Mouse (Mus musculus) c-Kit-negative CD71-positive TER-119-positive erythroid progenitor cells, embryonic 14.5 days (primary cell): ENCODE results near the gene Ptpre.
"Not testable (repeated sequence)": the region's sequence is repeated elsewhere in the genome, so short reads cannot be mapped to it uniquely, and the experiment has no call there.

Source experiments
- DNase-seq: peaks from one replicate; pipeline ENCODE4 v3.0.0-alpha.2; 2013; ENCODE audit warnings: low read depth, low spot score

Gene Ptpre

DNA sequence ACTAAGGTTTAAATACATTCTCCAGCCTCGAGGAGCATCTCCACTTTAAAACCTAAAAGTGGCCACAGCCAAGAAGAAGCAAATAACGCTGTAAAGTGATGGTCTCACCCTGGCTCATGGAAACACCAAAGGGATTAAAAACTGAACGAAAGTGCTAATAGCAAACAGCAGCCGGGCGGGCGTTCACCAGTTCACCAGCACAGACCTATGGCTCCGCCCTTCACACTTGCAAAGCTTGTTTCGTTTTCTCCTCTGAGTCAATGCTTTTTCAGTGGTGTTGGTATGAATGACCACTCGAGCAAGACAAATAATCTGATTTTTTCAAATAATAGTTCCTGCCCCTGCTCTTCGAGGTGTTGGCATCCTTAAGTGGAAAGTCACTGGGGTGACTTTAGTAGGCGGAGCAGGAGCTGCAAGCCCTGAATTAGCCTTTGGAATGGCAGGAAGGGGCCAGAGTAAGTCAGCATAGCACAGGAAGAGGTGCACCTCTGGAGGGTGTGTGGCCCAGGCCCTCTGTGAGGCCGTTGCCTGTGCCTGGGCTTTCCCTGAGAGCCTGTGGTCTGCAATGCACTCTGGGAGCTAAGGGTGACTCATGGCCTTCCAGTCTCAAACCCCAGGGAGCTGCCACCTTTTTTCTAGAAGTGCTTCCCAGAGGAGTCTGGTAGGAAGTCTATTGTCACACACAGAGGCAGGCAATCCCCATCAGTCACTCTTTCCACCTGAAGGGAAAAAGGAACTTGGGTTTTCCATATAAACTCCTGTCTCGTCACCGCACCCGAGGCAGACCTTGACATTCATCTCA, 67.9 kb downstream of the Ptpre start:
- no peak for DNase-seq

- DNase-seq = no peak
Observed at GRCm38 (mm10) chr7:135605804-135606072, 68.5 kb downstream of the Ptpre start.

DNA sequence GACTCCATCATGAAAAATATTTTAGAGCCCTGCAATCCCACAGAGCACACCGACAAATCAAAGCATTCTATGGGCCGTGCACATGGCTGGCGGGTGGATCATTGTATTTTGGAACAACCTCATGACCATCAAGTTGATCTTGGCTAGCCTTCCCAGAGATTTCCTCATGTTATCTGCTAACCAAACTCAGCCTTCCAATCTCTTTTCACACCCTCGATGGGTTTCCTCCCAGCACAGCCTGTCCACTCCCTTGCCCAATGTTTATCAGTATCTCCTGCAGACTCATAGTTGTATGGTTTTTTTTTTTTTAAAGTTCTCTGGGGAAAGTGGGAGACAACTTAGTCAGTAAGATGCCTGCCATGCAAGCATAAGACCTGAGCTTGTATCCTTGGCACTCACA, 70.9 kb downstream of the Ptpre start:
- DNase-seq = no peak

- no peak for DNase-seq
Observed at GRCm38 (mm10) chr7:135609028-135609427, 71.7 kb downstream of the Ptpre start.

- no peak for DNase-seq
Observed at GRCm38 (mm10) chr7:135609655-135610054, 72.4 kb downstream of the Ptpre start.

DNA sequence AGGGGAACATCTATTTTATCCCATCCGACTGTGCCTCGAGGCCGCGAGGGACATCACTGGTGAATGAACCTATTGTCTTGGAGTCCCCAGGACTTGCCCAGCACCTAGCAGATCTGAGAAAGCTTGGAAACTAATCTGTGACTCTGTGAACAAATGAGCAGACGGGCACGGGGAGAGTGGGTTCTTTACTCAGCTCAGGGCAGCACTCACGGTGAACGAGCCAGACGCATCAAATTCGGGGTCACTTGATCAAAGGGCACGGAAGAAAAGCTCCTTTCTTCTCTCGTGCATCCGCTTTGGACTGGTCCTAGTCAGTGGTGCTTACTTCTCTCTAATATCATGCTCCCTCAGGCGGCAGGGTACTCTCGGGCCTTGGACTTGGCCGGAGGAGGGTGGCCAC, 75.0 kb downstream of the Ptpre start:
- DNase-seq = no peak

GRCm38 (mm10) chr7:135612801-135613200, 75.5 kb downstream of the Ptpre start:
- no peak for DNase-seq

GRCm38 (mm10) chr7:135613380-135613779, 76.1 kb downstream of the Ptpre start:
- no peak for DNase-seq

DNA sequence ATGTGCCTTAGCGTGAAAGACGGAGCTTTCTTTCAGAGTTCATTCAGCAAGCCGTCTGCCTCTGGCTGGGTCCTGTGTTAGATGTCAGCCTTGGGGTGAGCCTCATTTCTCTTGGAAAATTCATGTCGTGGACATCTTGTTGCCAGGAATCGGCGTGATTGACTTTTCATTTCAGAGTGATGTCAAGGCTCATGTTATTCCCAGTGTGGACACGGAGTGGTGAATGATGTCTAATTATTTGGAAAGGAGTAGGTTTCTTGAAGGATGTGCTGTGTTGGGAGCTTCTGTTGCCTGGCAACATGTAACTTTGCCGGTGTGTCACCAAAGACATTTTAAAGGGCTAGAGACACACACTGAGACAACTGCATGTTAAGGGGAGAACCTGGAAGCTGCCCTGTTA, 77.6 kb downstream of the Ptpre start:
- no peak for DNase-seq

- not testable (repeated sequence) for DNase-seq
Observed at GRCm38 (mm10) chr7:135616479-135616878, 79.2 kb downstream of the Ptpre start.

- no peak for DNase-seq
Observed at GRCm38 (mm10) chr7:135617776-135618175, 80.5 kb downstream of the Ptpre start.

GRCm38 (mm10) chr7:135621649-135622048, 84.4 kb downstream of the Ptpre start:
- DNase-seq = no peak

DNA sequence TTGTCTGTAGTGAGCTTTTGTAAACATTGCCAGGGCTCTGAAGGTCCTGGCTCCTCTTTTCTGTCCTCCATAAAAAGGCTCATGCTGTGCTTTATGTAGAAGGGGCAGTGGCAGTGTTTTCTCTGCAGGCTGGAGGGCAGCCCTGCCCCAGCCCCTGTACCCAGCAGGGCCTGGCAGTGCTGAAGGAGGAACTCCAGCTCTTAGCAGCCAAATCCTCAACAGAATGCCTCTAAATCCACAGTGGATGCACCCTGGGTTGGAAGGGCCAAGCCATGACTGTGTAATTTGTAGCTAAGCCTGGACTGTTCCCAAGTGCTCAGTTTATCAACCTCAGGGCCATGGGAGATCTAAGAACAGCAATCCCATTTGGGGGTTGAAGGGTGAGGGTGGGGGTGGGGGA, 85.0 kb downstream of the Ptpre start:
- DNase-seq = no peak

DNA sequence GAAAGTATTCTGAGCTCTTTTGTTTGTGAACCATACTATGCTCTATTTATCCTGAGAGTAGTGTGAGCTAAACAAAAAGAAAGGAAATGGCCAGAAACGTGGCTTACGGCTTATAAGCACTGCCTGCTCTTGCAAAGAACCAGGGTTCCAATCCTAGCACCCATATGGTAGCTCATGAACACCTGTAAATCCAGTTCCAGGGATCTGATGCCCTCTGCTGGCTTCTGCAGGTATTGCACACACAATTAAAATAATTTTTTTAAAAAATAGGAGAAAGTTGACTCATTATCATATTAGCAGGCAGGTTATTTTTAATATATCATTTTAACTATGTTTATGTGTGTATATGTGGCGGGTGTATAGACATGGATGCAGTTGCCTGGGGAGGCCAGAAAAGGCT, 87.6 kb downstream of the Ptpre start:
- no peak for DNase-seq

DNA sequence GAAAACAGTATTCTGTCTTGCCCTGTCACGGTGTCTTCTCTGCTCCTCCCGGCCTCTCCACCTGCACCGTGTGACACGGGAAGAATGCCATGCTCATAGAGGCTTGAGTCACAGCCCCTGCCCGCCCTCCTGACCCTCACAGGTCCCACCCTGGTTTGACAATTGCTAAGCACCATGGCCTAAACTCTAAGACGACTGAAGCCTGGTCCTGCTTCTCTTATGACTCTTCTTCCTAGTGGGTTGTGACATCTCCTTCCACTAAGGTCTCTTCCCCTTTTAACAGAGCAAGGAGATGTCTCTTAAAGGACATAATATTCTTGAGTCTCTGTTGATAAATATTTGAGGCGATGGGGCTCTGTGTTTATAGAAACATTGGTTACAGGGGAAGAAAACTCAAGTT, 91.1 kb downstream of the Ptpre start:
- DNase-seq = no peak

DNA sequence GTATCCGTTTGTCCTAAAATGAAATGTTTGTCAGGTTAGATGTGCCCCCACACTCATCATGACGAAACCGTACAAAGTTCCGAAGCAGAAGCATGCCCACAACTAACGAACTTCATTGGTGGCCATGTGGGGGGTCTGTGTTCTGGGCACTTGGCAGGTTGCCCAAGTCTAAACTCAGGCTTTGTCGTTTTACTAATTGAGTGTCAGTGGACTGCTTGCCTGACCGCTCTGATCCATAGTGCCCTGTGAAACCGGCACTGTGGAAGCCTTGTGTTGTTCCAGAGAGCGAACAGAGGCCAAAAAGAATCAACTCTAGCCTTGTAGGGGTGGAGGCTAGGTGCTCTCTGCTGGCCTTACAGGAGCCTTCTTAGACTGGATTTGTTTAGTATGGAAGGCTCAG, 91.7 kb downstream of the Ptpre start:
- DNase-seq = no peak

DNA sequence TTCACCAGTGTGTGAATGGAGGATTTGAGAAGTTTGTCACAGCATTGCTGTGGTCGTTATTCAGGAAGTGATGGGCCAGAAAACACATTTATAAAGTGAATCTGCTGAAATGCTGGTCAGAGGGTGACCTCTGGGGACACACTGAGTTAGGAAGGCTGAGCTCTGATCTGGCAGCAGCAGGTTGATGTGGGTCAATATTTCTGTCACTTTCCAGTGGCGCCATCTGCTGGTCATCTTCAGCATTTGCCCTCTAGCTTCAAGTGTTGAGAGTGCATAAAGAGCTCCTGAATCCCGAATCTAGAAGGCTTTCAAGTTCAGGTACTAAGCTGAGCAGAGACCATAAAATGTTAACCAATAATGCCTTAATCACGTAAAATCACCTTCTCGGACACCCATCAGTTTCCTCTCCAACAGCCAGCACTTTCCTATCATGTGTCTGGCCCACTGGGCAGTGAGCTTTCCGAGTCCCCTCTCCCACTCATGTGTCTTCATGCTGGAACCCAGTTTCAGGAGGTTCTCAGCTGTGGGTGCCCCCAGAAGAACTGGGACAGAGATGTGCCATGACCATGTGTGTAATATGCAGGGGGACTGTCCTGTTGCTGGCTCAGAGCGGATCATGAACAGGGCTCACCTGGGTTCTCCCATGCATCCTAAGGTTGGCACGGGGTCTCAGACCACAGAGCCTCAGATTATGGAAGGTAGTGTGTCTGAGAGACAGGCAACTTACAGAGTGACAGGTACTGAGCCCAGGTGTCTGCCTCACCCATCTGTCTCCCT, 94.7 kb downstream of the Ptpre start:
- peak; percentile 44 for DNase-seq

DNA sequence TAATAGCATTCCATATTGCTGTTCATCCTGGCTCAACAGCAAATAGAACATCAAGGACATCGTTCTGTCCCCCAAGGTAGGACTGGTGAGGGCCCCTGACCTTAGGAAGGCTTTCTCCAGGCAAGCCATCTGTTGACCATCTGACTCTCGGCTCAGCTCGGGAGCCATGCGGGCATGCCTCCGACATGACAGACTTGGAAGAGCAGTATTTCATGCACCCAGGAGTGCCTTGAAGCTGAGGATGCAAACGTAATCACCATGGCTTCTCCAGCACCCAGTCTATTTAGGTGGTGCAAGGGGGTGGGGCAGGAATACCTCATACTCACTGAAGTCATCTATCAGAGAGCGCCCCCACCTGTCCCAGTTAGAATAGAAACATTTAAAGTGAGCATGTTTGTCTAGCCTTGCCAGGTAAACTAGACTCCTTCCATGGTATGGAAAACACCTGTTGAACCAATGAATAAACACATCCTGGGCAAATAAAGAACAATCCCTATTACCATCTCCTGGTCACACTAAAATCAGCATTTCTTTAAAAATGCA, 95.5 kb downstream of the Ptpre start:
- DNase-seq = no peak

DNA sequence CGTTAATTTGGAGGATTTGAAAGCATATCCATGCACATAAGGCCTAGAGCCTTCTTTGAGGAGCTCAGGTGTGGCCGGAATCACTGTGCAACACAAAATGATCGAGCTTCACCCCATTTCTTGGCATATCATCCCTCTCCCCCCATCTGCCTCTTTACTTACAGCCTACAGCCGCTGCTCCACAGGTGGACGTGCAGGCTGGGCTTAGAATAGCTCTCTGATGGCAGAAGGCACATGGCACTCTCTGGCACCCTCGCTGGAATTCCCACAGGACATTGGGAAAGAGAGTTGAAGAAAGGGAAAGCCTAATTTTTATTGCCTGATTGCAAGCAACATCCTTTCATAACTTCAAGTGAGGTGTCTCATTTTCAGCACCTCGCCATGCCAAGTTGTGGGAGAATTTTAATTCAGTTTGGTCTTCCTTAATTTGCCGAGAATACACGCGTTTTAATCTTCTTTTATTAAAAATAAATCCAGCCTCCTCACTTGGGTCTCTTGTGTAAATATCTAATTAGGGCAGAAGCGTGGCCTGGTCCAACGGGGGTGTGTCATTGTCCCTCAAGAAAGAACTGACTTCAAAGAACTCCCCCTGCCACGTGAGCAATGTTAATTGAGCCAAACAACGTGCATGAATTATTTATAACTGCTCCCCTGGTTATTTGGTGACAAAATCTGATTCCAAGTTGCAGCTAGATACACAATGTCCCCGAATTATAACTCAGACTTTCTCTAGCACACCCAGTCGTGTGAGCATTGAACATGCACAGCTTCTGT, 97.8 kb downstream of the Ptpre start:
- DNase-seq = no peak

GRCm38 (mm10) chr7:135637406-135637980, 100.2 kb downstream of the Ptpre start:
- no peak for DNase-seq

DNA sequence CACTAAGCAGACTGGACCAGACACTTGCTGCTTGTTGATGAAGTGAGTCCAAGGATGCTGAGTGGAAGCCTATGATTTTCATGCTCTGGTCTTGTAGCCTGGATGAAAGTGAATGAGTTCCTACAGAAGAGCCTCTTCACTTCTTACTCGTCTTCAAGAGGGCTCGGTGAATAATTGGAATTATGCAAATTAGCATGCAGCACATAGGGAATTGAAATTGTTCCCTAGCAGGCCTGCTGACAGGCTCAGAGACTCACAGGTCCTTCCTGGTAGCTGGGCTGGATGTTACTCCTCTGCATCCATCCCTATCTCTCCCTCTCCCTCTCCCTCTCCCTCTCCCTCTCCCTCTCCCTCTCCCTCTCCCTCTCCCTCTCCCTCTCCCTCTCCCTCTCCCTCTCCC, 102.1 kb downstream of the Ptpre start:
- no peak for DNase-seq
